Mouse (Mus musculus) midbrain, embryonic 15.5 days (tissue): ENCODE measurements at regions not wholly inside any gene's neighbourhood (a gene's known extent, or its start where the extent isn't known, plus 50 kb on each side); places are given as distances from the start of the nearest gene placed in this dataset.

Source experiments
- ATAC-seq: fragments of 200-750 bp; cut with Nextera tagmentation; replicated peaks from 2 replicates; pipeline ENCODE4 v1.8.0; 2017; ENCODE audit warnings: moderate TSS enrichment
- H3K27ac ChIP-seq: fragments of 300-500 bp; sonication (generic); 2 replicates; pipeline ENCODE4 v1.5.1; 2015; ENCODE audit warnings: mild to moderate bottlenecking, inconsistent platforms
- H3K27me3 ChIP-seq: fragments of 300-500 bp; sonication (generic); replicated peaks from 2 replicates; pipeline ENCODE4 v1.6.1; 2015; ENCODE audit warnings: inconsistent platforms
- H3K36me3 ChIP-seq: fragments of 300-500 bp; sonication (generic); replicated peaks from 2 replicates; pipeline ENCODE4 v1.6.1; 2015; ENCODE audit warnings: inconsistent platforms
- H3K4me1 ChIP-seq: fragments of 300-500 bp; sonication (generic); 2 replicates; pipeline ENCODE4 v1.6.1; 2015; ENCODE audit warnings: inconsistent platforms
- H3K4me2 ChIP-seq: fragments of 300-500 bp; sonication (generic); 2 replicates; pipeline ENCODE4 v1.6.1; 2015; ENCODE audit warnings: inconsistent platforms, mild to moderate bottlenecking, moderate library complexity
- H3K4me3 ChIP-seq: fragments of 300-500 bp; sonication (generic); 2 replicates; pipeline ENCODE4 v1.5.1; 2015; ENCODE audit warnings: mild to moderate bottlenecking, inconsistent platforms
- H3K9ac ChIP-seq: fragments of 300-500 bp; sonication (generic); 2 replicates; pipeline ENCODE4 v1.6.1; 2015; ENCODE audit warnings: mild to moderate bottlenecking, inconsistent platforms
- H3K9me3 ChIP-seq: fragments of 300-500 bp; sonication (generic); 2 replicates; pipeline ENCODE4 v1.6.1; 2016; ENCODE audit warnings: inconsistent platforms
- WGBS: fragments of 180-500 bp; shearing (Covaris S2); methylation state at CpG from one replicate; pipeline ENCODE4 v1.1.7; 2015; ENCODE audit warnings: mixed read lengths; 5-methylcytosine and 5-hydroxymethylcytosine counted together

GRCm38 (mm10) chr2:46530686-46531085 is 1413.5 kb upstream of the Zeb2 start:
- 78% methylated on average over 1 of the region's 1 CpGs for WGBS

GRCm38 (mm10) chr2:46525223-46525622 is 1408.0 kb upstream of the Zeb2 start:
- no peak overlapping the region for H3K4me3 ChIP-seq
- H3K27ac ChIP-seq = no peak overlapping the region
- no peaks in the 10 kb centered on the region for H3K27me3 ChIP-seq
- H3K9me3 ChIP-seq = no peaks in the 10 kb centered on the region
- no peak overlapping the region for H3K9ac ChIP-seq
- ATAC-seq = no peak
- no peak overlapping the region for H3K4me2 ChIP-seq
- no peaks in the 10 kb centered on the region for H3K4me1 ChIP-seq
- 48% methylated on average over 4 of the region's 4 CpGs for WGBS
- no peaks in the 10 kb centered on the region for H3K36me3 ChIP-seq

More at GRCm38 (mm10) chr2:46530686-46531085, 1413.5 kb upstream of the Zeb2 start:
- Histone ChIP-seq H3K27ac (no peak overlapping the region), H3K9me3 (no peaks in the 10 kb centered on the region), H3K36me3 (no peaks in the 10 kb centered on the region), H3K9ac (no peak overlapping the region), H3K4me1 (no peaks in the 10 kb centered on the region), H3K27me3 (no peaks in the 10 kb centered on the region), H3K4me3 (no peak overlapping the region), H3K4me2 (no peak overlapping the region)
- ATAC-seq = no peak

- H3K27ac ChIP-seq = no peak overlapping the region
- WGBS = 43% methylated on average over 6 of the region's 6 CpGs
- no peaks in the 10 kb centered on the region for H3K27me3 ChIP-seq
- H3K4me3 ChIP-seq = no peak overlapping the region
- no peaks in the 10 kb centered on the region for H3K9me3 ChIP-seq
- H3K4me2 ChIP-seq = no peak overlapping the region
- no peaks in the 10 kb centered on the region for H3K36me3 ChIP-seq
- no peak overlapping the region for H3K9ac ChIP-seq
- no peak for ATAC-seq
- no peaks in the 10 kb centered on the region for H3K4me1 ChIP-seq
These were observed 1407.4 kb upstream of the Zeb2 start for GRCm38 (mm10) chr2:46524625-46525024.

- Histone ChIP-seq H3K36me3 (no peaks in the 10 kb centered on the region), H3K9me3 (no peaks in the 10 kb centered on the region), H3K4me2 (no peak overlapping the region), H3K4me1 (no peaks in the 10 kb centered on the region), H3K9ac (no peak overlapping the region), H3K4me3 (no peak overlapping the region), H3K27ac (no peak overlapping the region), H3K27me3 (no peaks in the 10 kb centered on the region)
- 70% methylated on average over 5 of the region's 5 CpGs for WGBS
- ATAC-seq = no peak
These were observed 1404.2 kb upstream of the Zeb2 start for GRCm38 (mm10) chr2:46521147-46521965.

GRCm38 (mm10) chr2:46512237-46513028 is 1395.2 kb upstream of the Zeb2 start:
- H3K9me3 ChIP-seq = no peaks in the 10 kb centered on the region
- no peak overlapping the region for H3K4me3 ChIP-seq
- no peak overlapping the region for H3K27ac ChIP-seq
- H3K27me3 ChIP-seq = no peaks in the 10 kb centered on the region
- no peaks in the 10 kb centered on the region for H3K4me1 ChIP-seq
- no peak overlapping the region for H3K4me2 ChIP-seq
- H3K9ac ChIP-seq = no peak overlapping the region
- H3K36me3 ChIP-seq = no peaks in the 10 kb centered on the region
- 45% methylated on average over 2 of the region's 2 CpGs for WGBS
- ATAC-seq = peak; percentile 85

- H3K4me2 ChIP-seq = no peak overlapping the region
- H3K27ac ChIP-seq = no peak overlapping the region
- no peak overlapping the region for H3K9ac ChIP-seq
- no peaks in the 10 kb centered on the region for H3K27me3 ChIP-seq
- no peaks in the 10 kb centered on the region for H3K9me3 ChIP-seq
- no peak for ATAC-seq
- H3K36me3 ChIP-seq = no peaks in the 10 kb centered on the region
- WGBS = 18% methylated on average over 1 of the region's 1 CpGs
- H3K4me1 ChIP-seq = no peaks in the 10 kb centered on the region
- no peak overlapping the region for H3K4me3 ChIP-seq
These were observed 1389.8 kb upstream of the Zeb2 start for GRCm38 (mm10) chr2:46506951-46507350.

GRCm38 (mm10) chr2:46503074-46503473 is 1385.9 kb upstream of the Zeb2 start:
- Histone ChIP-seq H3K27me3 (no peaks in the 10 kb centered on the region), H3K4me1 (no peaks in the 10 kb centered on the region), H3K9ac (no peak overlapping the region), H3K4me3 (no peak overlapping the region), H3K36me3 (no peaks in the 10 kb centered on the region), H3K27ac (no peak overlapping the region), H3K9me3 (no peaks in the 10 kb centered on the region), H3K4me2 (no peak overlapping the region)
- WGBS = 83% methylated on average over 2 of the region's 2 CpGs
- no peak for ATAC-seq

GRCm38 (mm10) chr2:46492299-46492698 is 1375.1 kb upstream of the Zeb2 start:
- ATAC-seq = no peak
- no peak overlapping the region for H3K9ac ChIP-seq
- no peak overlapping the region for H3K4me2 ChIP-seq
- H3K27ac ChIP-seq = no peak overlapping the region
- H3K27me3 ChIP-seq = no peaks in the 10 kb centered on the region
- H3K9me3 ChIP-seq = no peaks in the 10 kb centered on the region
- WGBS = 16% methylated on average over 2 of the region's 2 CpGs
- no peaks in the 10 kb centered on the region for H3K4me1 ChIP-seq
- no peak overlapping the region for H3K4me3 ChIP-seq
- H3K36me3 ChIP-seq = no peaks in the 10 kb centered on the region

GRCm38 (mm10) chr2:46491081-46491480 is 1373.9 kb upstream of the Zeb2 start:
- WGBS = 95% methylated on average over 2 of the region's 2 CpGs
- H3K9ac ChIP-seq = no peak overlapping the region
- H3K4me1 ChIP-seq = no peaks in the 10 kb centered on the region
- no peaks in the 10 kb centered on the region for H3K27me3 ChIP-seq
- no peak overlapping the region for H3K27ac ChIP-seq
- no peaks in the 10 kb centered on the region for H3K9me3 ChIP-seq
- no peak overlapping the region for H3K4me2 ChIP-seq
- no peak overlapping the region for H3K4me3 ChIP-seq
- no peaks in the 10 kb centered on the region for H3K36me3 ChIP-seq
- no peak for ATAC-seq

GRCm38 (mm10) chr2:46468936-46469629 is 1351.9 kb upstream of the Zeb2 start:
- Histone ChIP-seq H3K27ac (no peak overlapping the region), H3K36me3 (no peaks in the 10 kb centered on the region), H3K9me3 (no peaks in the 10 kb centered on the region), H3K4me3 (no peak overlapping the region), H3K9ac (no peak overlapping the region), H3K4me1 (no peaks in the 10 kb centered on the region), H3K4me2 (no peak overlapping the region), H3K27me3 (no peaks in the 10 kb centered on the region)
- no peak for ATAC-seq
- WGBS = 53% methylated on average over 5 of the region's 5 CpGs

GRCm38 (mm10) chr2:46465389-46465788 is 1348.2 kb upstream of the Zeb2 start:
- Histone ChIP-seq H3K27ac (no peak overlapping the region), H3K9me3 (no peaks in the 10 kb centered on the region), H3K4me2 (no peak overlapping the region), H3K4me3 (no peak overlapping the region), H3K27me3 (no peaks in the 10 kb centered on the region), H3K36me3 (no peaks in the 10 kb centered on the region), H3K4me1 (no peaks in the 10 kb centered on the region), H3K9ac (no peak overlapping the region)
- no peak for ATAC-seq
- WGBS = 46% methylated on average over 4 of the region's 4 CpGs

GRCm38 (mm10) chr2:46464913-46465312 is 1347.7 kb upstream of the Zeb2 start:
- H3K9ac ChIP-seq = no peak overlapping the region
- H3K9me3 ChIP-seq = no peaks in the 10 kb centered on the region
- no peak for ATAC-seq
- H3K36me3 ChIP-seq = no peaks in the 10 kb centered on the region
- H3K4me2 ChIP-seq = no peak overlapping the region
- WGBS = 89% methylated on average over 1 of the region's 1 CpGs
- no peaks in the 10 kb centered on the region for H3K27me3 ChIP-seq
- H3K4me3 ChIP-seq = no peak overlapping the region
- H3K27ac ChIP-seq = no peak overlapping the region
- H3K4me1 ChIP-seq = no peaks in the 10 kb centered on the region
